Mouse (Mus musculus): ENCODE data around the gene 2210010C04Rik.

DNA sequence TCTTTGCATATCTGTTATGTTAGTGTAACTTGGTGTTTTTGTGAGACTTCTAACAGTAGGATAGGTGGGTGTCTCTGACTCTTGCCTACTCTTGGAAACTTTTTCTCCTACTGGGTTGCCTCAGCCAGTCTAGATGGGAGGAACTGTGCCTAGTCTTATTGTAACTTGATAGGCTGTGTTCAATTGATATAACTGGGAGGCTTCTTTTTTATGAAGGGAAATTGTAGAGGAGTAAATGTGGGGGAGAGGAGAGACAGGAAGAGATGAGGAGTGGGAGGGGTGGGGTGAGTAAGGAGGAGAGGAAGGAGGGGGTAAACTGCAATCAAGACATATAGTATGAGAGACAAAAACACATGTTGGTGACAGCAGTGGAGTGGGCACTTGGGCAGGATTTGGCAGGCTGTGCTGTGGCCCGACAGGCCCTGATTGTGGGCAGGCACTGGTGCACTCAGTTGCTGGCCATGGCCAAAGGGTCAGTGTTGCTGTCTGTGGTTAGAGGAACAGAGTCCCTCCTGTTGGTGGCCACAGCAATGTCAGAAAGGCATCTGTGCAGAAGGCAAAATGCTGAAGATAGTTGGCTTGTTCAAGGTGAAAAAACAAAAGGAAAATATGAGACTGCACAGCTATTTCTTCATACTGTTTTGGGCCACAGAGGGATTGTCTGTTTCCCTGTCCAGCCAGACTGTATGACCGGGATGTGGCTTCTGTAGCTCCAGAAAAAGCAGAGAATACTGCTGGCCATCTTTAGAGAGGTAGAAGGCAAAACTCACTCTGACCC, 9.2 kb downstream of the 2210010C04Rik start:
- no peak for TF ChIP-seq CTCF (IDR thresholded peaks at IDR 0.05)
- TF ChIP-seq EP300 (IDR thresholded peaks at IDR 0.05; ENCODE audit: insufficient read depth, low read depth, low read length), result no peak
- TF ChIP-seq POLR2A (IDR thresholded peaks at IDR 0.05; ENCODE audit: insufficient read depth, low read depth, low read length), result no peak
